Mouse (Mus musculus): ENCODE data around the gene H2afv. TPM values are rescaled to one million over a fixed set of nuclear protein-coding genes. Genes with fewer than 3 reads are reported as not detected.

The H2afv gene
- polyA plus RNA-seq, 1 experiment from 2014 or later, result 424 TPM

- WGBS, result 67% methylated on average over 4 of the region's 4 CpGs
- H3K9me3 ChIP-seq (ENCODE audit: control insufficient read depth, low read length), result no peaks in the 10 kb centered on the region
- peaks cover 50% of the 10 kb centered on the region for H3K36me3 ChIP-seq (ENCODE audit: control insufficient read depth, insufficient read depth, low read length)
- H3K4me1 ChIP-seq (ENCODE audit: control insufficient read depth in 2 of 2, insufficient read depth in 2 of 2, low read length in 2 of 2), result peaks cover 22 to 37% of the 10 kb centered on the region in 2 experiments
- no peak overlapping the region for H3K4me3 ChIP-seq (ENCODE audit: control insufficient read depth in 1 of 2, insufficient read depth in 1 of 2, low read depth in 1 of 2, low read length in 2 of 2)
- peak overlapping the region; percentile 44 for H3K9ac ChIP-seq (ENCODE audit: low read length)
- no peak overlapping the region for H3K4me2 ChIP-seq (ENCODE audit: low read length)
- peak overlapping the region; percentile 58 to 86 for H3K27ac ChIP-seq (replicated peaks in 1 of 2; ENCODE audit: control insufficient read depth in 1 of 2, insufficient read depth in 1 of 2, low read depth in 2 of 2, low read length in 2 of 2)
- no peaks in the 10 kb centered on the region for H3K27me3 ChIP-seq (ENCODE audit: control insufficient read depth, insufficient read depth, low read length)
- no peak for ATAC-seq (ENCODE audit: insufficient number of reproducible peaks, insufficient read depth, low FRiP score, low read depth)
Observed at GRCm38 (mm10) chr11:6405591-6406081, 38.6 kb downstream of the H2afv start.

- H3K36me3 ChIP-seq (ENCODE audit: control insufficient read depth, insufficient read depth, low read length), result peaks cover 57% of the 10 kb centered on the region
- 77% methylated on average over 9 of the region's 9 CpGs for WGBS
- no peaks in the 10 kb centered on the region for H3K27me3 ChIP-seq (ENCODE audit: control insufficient read depth, insufficient read depth, low read length)
- H3K4me1 ChIP-seq (ENCODE audit: control insufficient read depth in 2 of 2, insufficient read depth in 2 of 2, low read length in 2 of 2), result peaks cover 20 to 36% of the 10 kb centered on the region in 2 experiments
- no peak overlapping the region for H3K4me3 ChIP-seq (ENCODE audit: control insufficient read depth in 1 of 2, insufficient read depth in 1 of 2, low read depth in 1 of 2, low read length in 2 of 2)
- peak overlapping the region; percentile 58 to 86 for H3K27ac ChIP-seq (replicated peaks in 1 of 2; ENCODE audit: control insufficient read depth in 1 of 2, insufficient read depth in 1 of 2, low read depth in 2 of 2, low read length in 2 of 2)
- peak overlapping the region; percentile 30; the same call in 1 of the 2 replicates for H3K9ac ChIP-seq (ENCODE audit: low read length)
- no peak overlapping the region for H3K4me2 ChIP-seq (ENCODE audit: low read length)
- no peak for ATAC-seq (ENCODE audit: insufficient number of reproducible peaks, insufficient read depth, low FRiP score, low read depth)
- H3K9me3 ChIP-seq (ENCODE audit: control insufficient read depth, low read length), result no peaks in the 10 kb centered on the region
Observed at GRCm38 (mm10) chr11:6404699-6405566, 39.3 kb downstream of the H2afv start.

GRCm38 (mm10) chr11:6403830-6404405, 40.3 kb downstream of the H2afv start:
- 93% methylated on average over 5 of the region's 5 CpGs for WGBS
- peaks cover 67% of the 10 kb centered on the region for H3K36me3 ChIP-seq (ENCODE audit: control insufficient read depth, insufficient read depth, low read length)
- H3K4me1 ChIP-seq (ENCODE audit: control insufficient read depth in 2 of 2, insufficient read depth in 2 of 2, low read length in 2 of 2), result peaks cover 20 to 34% of the 10 kb centered on the region in 2 experiments
- peak overlapping the region in 1 of 2 experiments; percentile 86; a peak in 1 of 4 replicates for H3K27ac ChIP-seq (replicated peaks in 1 of 2; ENCODE audit: control insufficient read depth in 1 of 2, insufficient read depth in 1 of 2, low read depth in 2 of 2, low read length in 2 of 2)
- no peaks in the 10 kb centered on the region for H3K9me3 ChIP-seq (ENCODE audit: control insufficient read depth, low read length)
- no peaks in the 10 kb centered on the region for H3K27me3 ChIP-seq (ENCODE audit: control insufficient read depth, insufficient read depth, low read length)
- peak overlapping the region; percentile 30; the same call in 1 of the 2 replicates for H3K9ac ChIP-seq (ENCODE audit: low read length)
- no peak overlapping the region for H3K4me3 ChIP-seq (ENCODE audit: control insufficient read depth in 1 of 2, insufficient read depth in 1 of 2, low read depth in 1 of 2, low read length in 2 of 2)
- ATAC-seq (ENCODE audit: insufficient number of reproducible peaks, insufficient read depth, low FRiP score, low read depth), result no peak
- H3K4me2 ChIP-seq (ENCODE audit: low read length), result no peak overlapping the region

- no peaks in the 10 kb centered on the region for H3K27me3 ChIP-seq (ENCODE audit: control insufficient read depth, insufficient read depth, low read length)
- H3K4me1 ChIP-seq (ENCODE audit: control insufficient read depth in 2 of 2, insufficient read depth in 2 of 2, low read length in 2 of 2), result peaks cover 20 to 34% of the 10 kb centered on the region in 2 experiments
- H3K9me3 ChIP-seq (ENCODE audit: control insufficient read depth, low read length), result no peaks in the 10 kb centered on the region
- no peak overlapping the region for H3K9ac ChIP-seq (ENCODE audit: low read length)
- 90% methylated on average over 19 of the region's 19 CpGs for WGBS
- H3K27ac ChIP-seq (replicated peaks in 1 of 2; ENCODE audit: control insufficient read depth in 1 of 2, insufficient read depth in 1 of 2, low read depth in 2 of 2, low read length in 2 of 2), result no peak overlapping the region
- no peak overlapping the region for H3K4me3 ChIP-seq (ENCODE audit: control insufficient read depth in 1 of 2, insufficient read depth in 1 of 2, low read depth in 1 of 2, low read length in 2 of 2)
- peaks cover 78% of the 10 kb centered on the region for H3K36me3 ChIP-seq (ENCODE audit: control insufficient read depth, insufficient read depth, low read length)
- ATAC-seq (ENCODE audit: insufficient number of reproducible peaks, insufficient read depth, low FRiP score, low read depth), result no peak
- H3K4me2 ChIP-seq (ENCODE audit: low read length), result no peak overlapping the region
Observed at GRCm38 (mm10) chr11:6402515-6403510, 41.4 kb downstream of the H2afv start.

- ATAC-seq (ENCODE audit: insufficient number of reproducible peaks, insufficient read depth, low FRiP score, low read depth), result no peak
- 94% methylated on average over 10 of the region's 10 CpGs for WGBS
- Histone ChIP-seq H3K9me3 (ENCODE audit: control insufficient read depth, low read length) (no peaks in the 10 kb centered on the region), H3K36me3 (ENCODE audit: control insufficient read depth, insufficient read depth, low read length) (peaks cover 87% of the 10 kb centered on the region), H3K9ac (ENCODE audit: low read length) (no peak overlapping the region), H3K4me1 (ENCODE audit: control insufficient read depth in 2 of 2, insufficient read depth in 2 of 2, low read length in 2 of 2) (no peaks in the 10 kb centered on the region), H3K4me2 (ENCODE audit: low read length) (no peak overlapping the region), H3K27ac (replicated peaks in 1 of 2; ENCODE audit: control insufficient read depth in 1 of 2, insufficient read depth in 1 of 2, low read depth in 2 of 2, low read length in 2 of 2) (no peak overlapping the region), H3K27me3 (ENCODE audit: control insufficient read depth, insufficient read depth, low read length) (no peaks in the 10 kb centered on the region), H3K4me3 (ENCODE audit: control insufficient read depth in 1 of 2, insufficient read depth in 1 of 2, low read depth in 1 of 2, low read length in 2 of 2) (no peak overlapping the region)
Observed at GRCm38 (mm10) chr11:6398141-6398540, 46.1 kb downstream of the H2afv start.

- Histone ChIP-seq H3K27ac (replicated peaks in 1 of 2; ENCODE audit: control insufficient read depth in 1 of 2, insufficient read depth in 1 of 2, low read depth in 2 of 2, low read length in 2 of 2) (no peak overlapping the region), H3K4me3 (ENCODE audit: control insufficient read depth in 1 of 2, insufficient read depth in 1 of 2, low read depth in 1 of 2, low read length in 2 of 2) (no peak overlapping the region), H3K9ac (ENCODE audit: low read length) (no peak overlapping the region), H3K4me2 (ENCODE audit: low read length) (no peak overlapping the region), H3K9me3 (ENCODE audit: control insufficient read depth, low read length) (no peaks in the 10 kb centered on the region), H3K36me3 (ENCODE audit: control insufficient read depth, insufficient read depth, low read length) (peaks cover 68% of the 10 kb centered on the region), H3K27me3 (ENCODE audit: control insufficient read depth, insufficient read depth, low read length) (no peaks in the 10 kb centered on the region), H3K4me1 (ENCODE audit: control insufficient read depth in 2 of 2, insufficient read depth in 2 of 2, low read length in 2 of 2) (peaks cover 0 to 2% of the 10 kb centered on the region in 2 experiments; a peak in 2 of 4 replicates)
- WGBS, result 87% methylated on average over 5 of the region's 5 CpGs
- ATAC-seq (ENCODE audit: insufficient number of reproducible peaks, insufficient read depth, low FRiP score, low read depth), result no peak
Observed at GRCm38 (mm10) chr11:6395565-6395964, 48.7 kb downstream of the H2afv start.

GRCm38 (mm10) chr11:6393866-6394265, 50.4 kb downstream of the H2afv start:
- 48% methylated on average over 1 of the region's 1 CpGs for WGBS
- Histone ChIP-seq H3K27ac (replicated peaks in 1 of 2; ENCODE audit: control insufficient read depth in 1 of 2, insufficient read depth in 1 of 2, low read depth in 2 of 2, low read length in 2 of 2) (no peak overlapping the region), H3K27me3 (ENCODE audit: control insufficient read depth, insufficient read depth, low read length) (no peaks in the 10 kb centered on the region), H3K36me3 (ENCODE audit: control insufficient read depth, insufficient read depth, low read length) (peaks cover 51% of the 10 kb centered on the region), H3K9me3 (ENCODE audit: control insufficient read depth, low read length) (no peaks in the 10 kb centered on the region), H3K4me1 (ENCODE audit: control insufficient read depth in 2 of 2, insufficient read depth in 2 of 2, low read length in 2 of 2) (peaks cover 3 to 11% of the 10 kb centered on the region in 2 experiments; a peak in 3 of 4 replicates), H3K4me2 (ENCODE audit: low read length) (no peak overlapping the region), H3K9ac (ENCODE audit: low read length) (no peak overlapping the region), H3K4me3 (ENCODE audit: control insufficient read depth in 1 of 2, insufficient read depth in 1 of 2, low read depth in 1 of 2, low read length in 2 of 2) (no peak overlapping the region)
- no peak for ATAC-seq (ENCODE audit: insufficient number of reproducible peaks, insufficient read depth, low FRiP score, low read depth)

All from heart, embryonic 14.5 days (tissue).